In genomic region chr7:128344928-128345653, GRCm38 (mm10) we compare ENCODE assay signal across 8 mouse cellular contexts. TPM values are rescaled to one million over a fixed set of nuclear protein-coding genes. Genes with fewer than 3 reads are reported as not detected.
A peak's percentile ranks its signal among the peaks of the same experiment; 100 is the strongest.
DNase-seq lines count a peak whose midpoint lies in the region; ATAC-seq and TF ChIP-seq lines count a peak whose summit lies in the region.

No protein-coding gene starts in this region.

- H3K4me2 ChIP-seq in intestine, postnatal 0 days (replicated peaks; ENCODE audit: low read depth), result no peak overlapping the region

- no peak; the same call in 1 of the 2 replicates for TF ChIP-seq CTCF in gastrocnemius, adult 2 months (IDR thresholded peaks at IDR 0.05)
- peak; percentile 100 for TF ChIP-seq CTCF in intestine, postnatal 0 days (IDR thresholded peaks at IDR 0.05; ENCODE audit: low read depth)

- no peak overlapping the region for H3K27ac ChIP-seq in gastrocnemius, adult 2 months
- H3K27ac ChIP-seq in intestine, postnatal 0 days (ENCODE audit: low read depth, low read length), result no peak overlapping the region

- no peaks in the 10 kb centered on the region for H3K4me1 ChIP-seq in intestine, postnatal 0 days (replicated peaks; ENCODE audit: control insufficient read depth, insufficient read depth, low read length)

- no peaks in the 10 kb centered on the region for H3K36me3 ChIP-seq in intestine, postnatal 0 days (ENCODE audit: control insufficient read depth, insufficient read depth)

- no peak overlapping the region for H3K9ac ChIP-seq in intestine, postnatal 0 days (ENCODE audit: low read depth, low read length)

- intact Hi-C loops in gastrocnemius, adult 2 months (cut with DNase I), result loop anchor here (1.0 kb wide), 2 partner anchors 40 to 98 kb away; no protein-coding TSS in a partner anchor
- intact Hi-C loops in left cerebral cortex, postnatal 25 days (cut with DNase I), result loop anchor here (1.0 kb wide), 2 partner anchors 40 to 108 kb away; partner anchors contain the start of gene Armc5

- peak; percentile 70 for DNase-seq in cerebellum, adult 11 months
- DNase-seq in cerebellum, postnatal 14 days, result peak; percentile 87 to 90
- DNase-seq in gastrocnemius, adult 2 months, result peak; percentile 78
- DNase-seq in left cerebral cortex, postnatal 25 days (ENCODE audit: low spot score in 2 of 2), result peak; percentile 65 to 73
- peak; percentile 69 for DNase-seq in mesoderm, embryonic 11.5 days (ENCODE audit: low read depth, low spot score)
- peak; percentile 39 to 56 for DNase-seq in spleen, adult 18-20 months

- ATAC-seq in cerebellum, adult (ENCODE audit: insufficient number of reproducible peaks, low FRiP score, low TSS enrichment), result no peak
- ATAC-seq in intestine, postnatal 0 days, result peak; percentile 59

- WGBS in intestine, postnatal 0 days, result 56% methylated on average over 6 of the region's 6 CpGs

- H3K9me3 ChIP-seq in intestine, postnatal 0 days (ENCODE audit: control insufficient read depth), result no peaks in the 10 kb centered on the region

- no peak overlapping the region for H3K4me3 ChIP-seq in gastrocnemius, adult 2 months
- no peak overlapping the region for H3K4me3 ChIP-seq in intestine, postnatal 0 days (ENCODE audit: low read depth, low read length)

- H3K27me3 ChIP-seq in intestine, postnatal 0 days (replicated peaks; ENCODE audit: control insufficient read depth, insufficient read depth, low read length), result no peaks in the 10 kb centered on the region

RNA-seq across cellular contexts. Expression of gene BC017158, which starts 47.1 kb away (rescaled TPM):
- 1 to 10 TPM; 2.3 to 3.7 TPM for total RNA-seq in gastrocnemius, adult 2 months (2021)
- polyA plus RNA-seq in intestine, postnatal 0 days (2015; fragmentation: Nextera tagmentation; extraction: Ambion mirVana), result 32.6 and 34.7 TPM in 2 replicates
- total RNA-seq in left cerebral cortex, postnatal 25 days (2021), result 10 to 100 TPM; 20.8 to 26.7 TPM

Comparison
In these comparisons a context has a peak if more than half of its experiments do, and no peak if none do; other contexts are left out.
1. RNA of gene BC017158, which starts 47.1 kb away (total RNA-seq): 20.8 to 26.7 TPM in left cerebral cortex, postnatal 25 days; 2.3 to 3.7 TPM in gastrocnemius, adult 2 months; every median in the first group is over 4 times any median in the second.
2. Peak in every context shown above with its lines, with median percentiles within 50 percentile points of each other: DNase-seq.